Mouse (Mus musculus): ENCODE data around the gene Adssl1. TPM values are rescaled to one million over a fixed set of nuclear protein-coding genes. Genes with fewer than 3 reads are reported as not detected.

Adssl1 gene
- polyA plus RNA-seq (2015; fragmentation: Nextera tagmentation; extraction: Ambion mirVana) = 69.3 and 83.9 TPM in 2 replicates

DNA sequence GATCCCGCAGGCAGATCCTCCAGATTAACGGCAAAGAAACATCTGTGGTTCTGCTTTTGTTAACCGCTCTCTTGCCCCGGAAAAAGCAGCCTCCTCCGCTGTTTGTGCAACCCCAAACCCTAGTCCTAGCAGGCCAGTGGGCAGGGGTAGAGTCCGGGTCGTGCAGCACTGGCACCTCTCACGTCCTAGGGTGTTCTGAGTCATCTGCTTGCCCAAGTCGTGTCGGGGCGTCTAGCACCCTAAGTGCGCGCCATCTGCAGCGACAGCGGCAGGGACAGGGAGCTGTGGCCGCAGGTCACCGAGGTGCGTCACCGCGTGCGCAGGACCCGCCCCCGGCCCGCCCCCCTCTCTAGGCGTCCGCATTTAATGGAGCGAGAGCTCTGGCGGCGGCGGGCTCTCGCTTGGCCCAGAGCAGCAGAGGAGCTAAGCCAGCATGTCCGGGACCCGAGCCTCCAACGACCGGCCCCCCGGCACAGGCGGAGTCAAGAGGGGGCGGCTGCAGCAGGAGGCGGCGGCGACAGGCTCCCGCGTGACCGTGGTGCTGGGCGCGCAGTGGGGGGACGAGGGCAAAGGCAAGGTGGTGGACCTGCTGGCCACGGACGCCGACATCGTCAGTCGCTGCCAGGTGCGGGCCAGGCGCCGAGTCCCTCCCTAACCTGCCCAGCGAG lies at the start of gene Adssl1:
Adssl1 (plus strand) TSS at position 360 of the 668 bp plus-strand sequence.
- no peaks in the 10 kb centered on the region for H3K36me3 ChIP-seq
- H3K9me3 ChIP-seq = no peaks in the 10 kb centered on the region
- peak within 1 kb of the TSS; percentile 90 for H3K4me2 ChIP-seq
- H3K4me3 ChIP-seq = peak within 1 kb of the TSS; percentile 64
- H3K27me3 ChIP-seq (replicated peaks) = peaks cover 27% of the 10 kb centered on the region
- H3K9ac ChIP-seq = peak within 1 kb of the TSS; percentile 92
- WGBS = under 1% methylated on average over 56 of the region's 56 CpGs
- peaks cover 72% of the 10 kb centered on the region for H3K4me1 ChIP-seq
- ATAC-seq (ENCODE audit: extremely low read depth, insufficient number of reproducible peaks, low FRiP score, low TSS enrichment) = peak; percentile 44; the same call in 1 of the 2 replicates
- peak within 1 kb of the TSS; percentile 95 for H3K27ac ChIP-seq (replicated peaks)

GRCm38 (mm10) chr12:112570160-112570559 lies 49.7 kb upstream of the Adssl1 start:
- H3K36me3 ChIP-seq = no peaks in the 10 kb centered on the region
- ATAC-seq (ENCODE audit: extremely low read depth, insufficient number of reproducible peaks, low FRiP score, low TSS enrichment) = no peak
- no peaks in the 10 kb centered on the region for H3K27me3 ChIP-seq (replicated peaks)
- H3K4me1 ChIP-seq = peaks cover 3% of the 10 kb centered on the region; the same call in 1 of the 2 replicates
- WGBS = 72% methylated on average over 8 of the region's 8 CpGs
- H3K4me2 ChIP-seq = no peak overlapping the region
- no peak overlapping the region for H3K27ac ChIP-seq (replicated peaks)
- no peak overlapping the region for H3K9ac ChIP-seq
- H3K4me3 ChIP-seq = no peak overlapping the region
- no peaks in the 10 kb centered on the region for H3K9me3 ChIP-seq

GRCm38 (mm10) chr12:112571064-112571463 lies 48.8 kb upstream of the Adssl1 start:
- no peaks in the 10 kb centered on the region for H3K9me3 ChIP-seq
- H3K27ac ChIP-seq (replicated peaks) = no peak overlapping the region
- H3K27me3 ChIP-seq (replicated peaks) = no peaks in the 10 kb centered on the region
- WGBS = 58% methylated on average over 6 of the region's 6 CpGs
- no peaks in the 10 kb centered on the region for H3K36me3 ChIP-seq
- no peak overlapping the region for H3K4me2 ChIP-seq
- no peak overlapping the region for H3K9ac ChIP-seq
- no peak overlapping the region for H3K4me3 ChIP-seq
- peaks cover 12% of the 10 kb centered on the region for H3K4me1 ChIP-seq
- ATAC-seq (ENCODE audit: extremely low read depth, insufficient number of reproducible peaks, low FRiP score, low TSS enrichment) = no peak

- H3K9ac ChIP-seq = 0 out of 2 replicates have a peak overlapping the region, but pooled peaks have one; percentile 51
- H3K4me3 ChIP-seq = no peak overlapping the region
- no peaks in the 10 kb centered on the region for H3K9me3 ChIP-seq
- peaks cover 51% of the 10 kb centered on the region for H3K4me1 ChIP-seq
- H3K27me3 ChIP-seq (replicated peaks) = no peaks in the 10 kb centered on the region
- no peaks in the 10 kb centered on the region for H3K36me3 ChIP-seq
- no peak for ATAC-seq (ENCODE audit: extremely low read depth, insufficient number of reproducible peaks, low FRiP score, low TSS enrichment)
- peak overlapping the region; percentile 61; the same call in 1 of the 2 replicates for H3K27ac ChIP-seq (replicated peaks)
- 0 out of 2 replicates have a peak overlapping the region, but pooled peaks have one; percentile 48 for H3K4me2 ChIP-seq
- 42% methylated on average over 8 of the region's 8 CpGs for WGBS
Observed at GRCm38 (mm10) chr12:112575274-112575986, 44.4 kb upstream of the Adssl1 start.

DNA sequence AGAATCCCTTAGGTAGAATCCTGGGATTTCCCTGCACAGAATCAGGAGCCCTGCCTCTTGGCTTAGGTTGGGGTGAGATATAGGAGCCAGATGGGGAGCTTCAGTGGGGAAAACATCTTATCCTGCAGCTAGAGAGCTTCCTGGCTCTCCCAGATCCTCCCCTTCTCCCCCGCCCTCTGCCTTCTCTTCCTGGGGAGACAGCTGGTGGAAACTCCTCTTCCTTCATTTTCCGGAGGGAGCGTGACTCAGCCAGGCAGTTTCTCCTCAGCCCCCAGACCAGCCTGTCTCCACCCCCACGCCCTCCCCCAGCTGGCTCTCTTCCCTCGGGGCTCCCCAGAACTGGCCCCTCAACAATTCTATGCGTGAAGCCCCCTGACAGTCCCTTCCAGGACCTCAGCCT lies 43.5 kb upstream of the Adssl1 start:
- peak overlapping the region; percentile 48 for H3K4me2 ChIP-seq
- 26% methylated on average over 6 of the region's 6 CpGs for WGBS

DNA sequence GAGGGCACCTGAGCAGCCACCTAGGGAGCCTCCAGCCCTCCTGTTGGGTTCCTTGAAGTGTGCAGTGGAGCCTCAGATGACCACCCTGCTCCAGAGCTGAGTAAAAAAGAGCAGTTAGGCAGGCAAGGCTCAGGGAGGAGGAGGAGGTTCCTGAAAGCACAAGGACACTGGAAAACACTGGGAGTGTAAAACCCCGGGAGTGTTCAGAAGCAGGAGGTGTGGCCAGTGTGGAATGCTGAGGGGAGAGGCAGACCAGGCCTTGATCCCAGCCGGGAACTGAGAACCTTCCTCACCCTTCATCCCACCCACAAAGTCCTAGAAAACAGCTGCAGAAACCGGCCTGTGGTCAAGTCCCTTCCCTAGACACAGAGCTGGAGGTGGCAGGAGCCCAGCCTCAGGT lies 43.1 kb upstream of the Adssl1 start:
- 0 out of 2 replicates have a peak, but pooled peaks have one; percentile 60 for ATAC-seq (ENCODE audit: extremely low read depth, insufficient number of reproducible peaks, low FRiP score, low TSS enrichment)
- Histone ChIP-seq H3K27ac (replicated peaks) (peak overlapping the region; percentile 87), H3K27me3 (replicated peaks) (no peaks in the 10 kb centered on the region), H3K4me3 (no peak overlapping the region), H3K4me2 (peak overlapping the region; percentile 48), H3K9ac (peak overlapping the region; percentile 51), H3K36me3 (no peaks in the 10 kb centered on the region), H3K4me1 (peaks cover 51% of the 10 kb centered on the region), H3K9me3 (no peaks in the 10 kb centered on the region)
- WGBS = 10% methylated on average over 3 of the region's 3 CpGs

More for the DNA sequence above, 43.5 kb upstream of the Adssl1 start:
- H3K9ac ChIP-seq = peak overlapping the region; percentile 51
- ATAC-seq (ENCODE audit: extremely low read depth, insufficient number of reproducible peaks, low FRiP score, low TSS enrichment) = no peak
- peaks cover 51% of the 10 kb centered on the region for H3K4me1 ChIP-seq
- H3K4me3 ChIP-seq = no peak overlapping the region
- no peaks in the 10 kb centered on the region for H3K9me3 ChIP-seq
- no peaks in the 10 kb centered on the region for H3K27me3 ChIP-seq (replicated peaks)
- no peaks in the 10 kb centered on the region for H3K36me3 ChIP-seq
- H3K27ac ChIP-seq (replicated peaks) = peak overlapping the region; percentile 87

DNA sequence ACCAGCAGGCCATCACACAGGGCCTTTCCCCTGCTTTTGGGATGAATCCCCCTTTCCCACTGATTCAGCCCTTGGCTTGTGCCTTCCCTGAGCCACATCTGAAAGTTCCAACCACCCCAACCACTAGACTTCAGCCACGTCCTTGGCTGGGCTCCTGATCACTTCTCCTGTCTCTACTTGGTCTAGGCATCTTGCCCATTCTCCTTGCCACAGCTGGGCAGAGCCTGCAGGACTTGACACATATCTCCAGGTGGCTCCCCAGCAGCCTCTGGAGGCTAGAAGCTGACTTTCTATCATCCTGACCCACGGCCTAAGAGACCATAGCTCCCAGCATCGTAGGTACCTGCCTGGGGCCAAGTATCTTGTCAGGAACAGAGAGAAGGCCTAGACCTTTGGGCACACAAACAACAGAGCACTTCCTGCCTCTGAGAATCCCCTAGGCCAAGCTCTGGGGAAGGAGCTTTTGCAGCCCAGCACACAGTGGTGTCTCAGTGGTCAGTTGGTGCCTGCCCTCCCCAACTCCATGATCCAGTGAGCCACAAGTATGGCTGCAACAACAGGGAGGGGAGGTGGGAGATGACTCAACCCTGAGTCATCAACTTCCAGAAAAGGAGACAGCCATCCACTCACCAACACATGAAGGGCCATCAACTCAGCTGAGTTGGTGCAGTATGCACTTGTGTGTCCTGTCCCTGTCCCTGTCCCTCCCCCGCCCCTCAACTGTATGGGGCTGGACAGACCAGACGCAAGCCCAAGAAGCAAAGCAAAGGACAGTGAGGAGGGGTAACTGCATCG lies 41.4 kb upstream of the Adssl1 start:
- WGBS = 54% methylated on average over 6 of the region's 6 CpGs
- ATAC-seq (ENCODE audit: extremely low read depth, insufficient number of reproducible peaks, low FRiP score, low TSS enrichment) = no peak

GRCm38 (mm10) chr12:112579430-112579829 lies 40.4 kb upstream of the Adssl1 start:
- peaks cover 4% of the 10 kb centered on the region; the same call in 1 of the 2 replicates for H3K27me3 ChIP-seq (replicated peaks)
- H3K4me3 ChIP-seq = no peak overlapping the region
- peaks cover 51% of the 10 kb centered on the region for H3K4me1 ChIP-seq
- no peaks in the 10 kb centered on the region for H3K9me3 ChIP-seq
- no peak overlapping the region for H3K9ac ChIP-seq
- H3K36me3 ChIP-seq = no peaks in the 10 kb centered on the region
- no peak for ATAC-seq (ENCODE audit: extremely low read depth, insufficient number of reproducible peaks, low FRiP score, low TSS enrichment)
- no peak overlapping the region for H3K4me2 ChIP-seq
- WGBS = 54% methylated on average over 5 of the region's 5 CpGs
- H3K27ac ChIP-seq (replicated peaks) = no peak overlapping the region

More for the DNA sequence above, 41.4 kb upstream of the Adssl1 start:
- Histone ChIP-seq H3K27me3 (replicated peaks) (peaks cover 4% of the 10 kb centered on the region; the same call in 1 of the 2 replicates), H3K36me3 (no peaks in the 10 kb centered on the region), H3K4me1 (peaks cover 51% of the 10 kb centered on the region), H3K9ac (no peak overlapping the region), H3K9me3 (no peaks in the 10 kb centered on the region), H3K4me3 (no peak overlapping the region), H3K27ac (replicated peaks) (no peak overlapping the region), H3K4me2 (no peak overlapping the region)

GRCm38 (mm10) chr12:112579926-112580325 lies 39.9 kb upstream of the Adssl1 start:
- WGBS = 75% methylated on average over 8 of the region's 8 CpGs
- H3K27me3 ChIP-seq (replicated peaks) = peaks cover 4% of the 10 kb centered on the region; the same call in 1 of the 2 replicates
- H3K36me3 ChIP-seq = no peaks in the 10 kb centered on the region
- ATAC-seq (ENCODE audit: extremely low read depth, insufficient number of reproducible peaks, low FRiP score, low TSS enrichment) = no peak
- no peak overlapping the region for H3K27ac ChIP-seq (replicated peaks)
- no peak overlapping the region for H3K4me2 ChIP-seq
- no peaks in the 10 kb centered on the region for H3K9me3 ChIP-seq
- peaks cover 51% of the 10 kb centered on the region for H3K4me1 ChIP-seq
- no peak overlapping the region for H3K4me3 ChIP-seq
- no peak overlapping the region; the same call in 1 of the 2 replicates for H3K9ac ChIP-seq

DNA sequence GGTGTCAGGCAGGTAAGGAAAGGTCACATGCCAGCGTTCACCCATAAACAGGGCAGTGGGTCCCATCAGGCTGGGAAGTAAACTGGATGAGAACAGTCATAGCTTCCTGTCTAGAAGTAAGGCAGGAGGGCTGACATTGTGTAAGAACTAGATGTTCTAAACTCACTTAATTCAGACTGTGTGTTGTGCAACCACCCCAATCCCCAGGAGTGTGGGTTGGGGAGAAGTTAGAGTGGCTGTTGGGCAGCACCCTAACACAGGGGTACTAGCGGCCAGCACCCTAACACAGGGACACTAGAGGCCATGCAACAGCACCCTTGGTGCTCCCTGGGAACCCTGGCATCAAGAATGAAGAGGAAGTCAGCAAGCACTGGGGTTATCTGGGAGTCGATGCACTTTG lies 38.7 kb upstream of the Adssl1 start:
- no peaks in the 10 kb centered on the region for H3K36me3 ChIP-seq
- WGBS = 71% methylated on average over 3 of the region's 3 CpGs
- ATAC-seq (ENCODE audit: extremely low read depth, insufficient number of reproducible peaks, low FRiP score, low TSS enrichment) = no peak
- H3K9ac ChIP-seq = no peak overlapping the region
- no peak overlapping the region for H3K4me3 ChIP-seq
- H3K4me2 ChIP-seq = no peak overlapping the region
- no peaks in the 10 kb centered on the region for H3K9me3 ChIP-seq
- H3K27me3 ChIP-seq (replicated peaks) = peaks cover 9% of the 10 kb centered on the region; the same call in 1 of the 2 replicates
- H3K4me1 ChIP-seq = peaks cover 41% of the 10 kb centered on the region
- H3K27ac ChIP-seq (replicated peaks) = no peak overlapping the region

DNA sequence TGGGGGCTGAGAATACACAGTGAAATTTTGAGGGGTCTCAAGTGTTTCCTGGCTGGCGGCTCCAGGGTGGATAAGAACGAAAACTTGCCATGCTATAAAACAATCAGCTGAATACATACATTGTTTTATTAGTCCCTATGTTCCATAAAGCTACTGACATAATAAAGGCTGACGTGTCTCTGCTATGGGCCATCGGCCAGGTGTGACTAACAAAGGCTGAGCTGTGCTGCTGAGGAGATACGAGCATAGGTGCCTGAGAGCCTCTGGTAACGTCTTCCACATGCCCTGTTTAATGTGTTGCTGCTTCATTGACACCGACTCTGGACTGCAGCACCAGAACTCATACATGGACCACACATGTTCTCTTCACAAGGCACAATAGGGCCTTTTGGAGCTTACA lies 34.9 kb upstream of the Adssl1 start:
- Histone ChIP-seq H3K4me1 (peaks cover 34% of the 10 kb centered on the region), H3K27ac (replicated peaks) (no peak overlapping the region)
- WGBS = 82% methylated on average over 7 of the region's 7 CpGs

More for the DNA sequence above, 34.9 kb upstream of the Adssl1 start:
- no peak for ATAC-seq (ENCODE audit: extremely low read depth, insufficient number of reproducible peaks, low FRiP score, low TSS enrichment)
- Histone ChIP-seq H3K9me3 (no peaks in the 10 kb centered on the region), H3K36me3 (no peaks in the 10 kb centered on the region), H3K27me3 (replicated peaks) (peaks cover 31% of the 10 kb centered on the region), H3K4me3 (no peak overlapping the region), H3K4me2 (no peak overlapping the region), H3K9ac (no peak overlapping the region)

Data from heart, embryonic 13.5 days (tissue).